Mouse (Mus musculus) heart, embryonic 16.5 days (tissue): ENCODE results near the gene Asap2. TPM values are rescaled to one million over a fixed set of nuclear protein-coding genes. Genes with fewer than 3 reads are reported as not detected.

Experiments used
- ATAC-seq: fragments of 200-750 bp; cut with Nextera tagmentation; replicated peaks from 2 replicates; pipeline ENCODE4 v1.8.0; 2017; ENCODE audit warnings: moderate number of reproducible peaks; ENCODE audit not compliant: insufficient read depth, low FRiP score; ENCODE audit errors: extremely low read depth
- H3K27ac ChIP-seq: fragments of 300-500 bp; sonication (generic); 2 replicates; pipeline ENCODE4 v1.5.1; 2014; ENCODE audit warnings: mild to moderate bottlenecking, low read length, control low read depth, moderate library complexity
- H3K27me3 ChIP-seq: fragments of 300-500 bp; sonication (generic); 2 replicates; pipeline ENCODE4 v1.6.1; 2014; ENCODE audit warnings: low read length, mixed read lengths; ENCODE audit not compliant: control insufficient read depth, insufficient read depth
- H3K36me3 ChIP-seq: fragments of 300-500 bp; sonication (generic); 2 replicates; pipeline ENCODE4 v1.6.1; 2014; ENCODE audit not compliant: control insufficient read depth, insufficient read depth
- H3K4me1 ChIP-seq: fragments of 300-500 bp; sonication (generic); 2 replicates; pipeline ENCODE4 v1.6.1; 2014; ENCODE audit warnings: low read length, mixed read lengths; ENCODE audit not compliant: control insufficient read depth, insufficient read depth
- H3K4me2 ChIP-seq: fragments of 300-500 bp; sonication (generic); 2 replicates; pipeline ENCODE4 v1.6.1; 2014; ENCODE audit warnings: low read depth, mild to moderate bottlenecking, control low read depth, low read length
- H3K4me3 ChIP-seq: fragments of 300-500 bp; sonication (generic); 2 replicates; pipeline ENCODE4 v1.5.1; 2014; ENCODE audit warnings: mild to moderate bottlenecking, control low read depth, low read length
- H3K9ac ChIP-seq: fragments of 300-500 bp; sonication (generic); 2 replicates; pipeline ENCODE4 v1.6.1; 2014; ENCODE audit warnings: low read length, control low read depth
- H3K9me3 ChIP-seq: fragments of 300-500 bp; sonication (generic); replicated peaks from 2 replicates; pipeline ENCODE4 v1.6.1; 2016; ENCODE audit warnings: low read length; ENCODE audit not compliant: control insufficient read depth
- WGBS: fragments of 180-500 bp; shearing (Covaris S2); extraction: QIAGEN DNeasy Blood & Tissue Kit; methylation state at CpG from one replicate; pipeline ENCODE4 v1.1.7; 2014; 5-methylcytosine and 5-hydroxymethylcytosine counted together
- polyA plus RNA-seq: library from polyadenylated mRNA; unstranded; fragments of >200 nt; fragmentation: Nextera tagmentation; extraction: Ambion mirVana; gene quantifications from 2 replicates; pipeline ENCODE4 v1.2.1, GENCODE M21; 2015

The Asap2 gene
- polyA plus RNA-seq, 1 experiment from 2014 or later: 6.0 TPM

GRCm38 (mm10) chr12:21140153-21140552 lies 149.9 kb downstream of the Asap2 start:
- Histone ChIP-seq H3K27ac (no peak overlapping the region), H3K4me3 (no peak overlapping the region), H3K9ac (no peak overlapping the region), H3K4me1 (peaks cover 45% of the 10 kb centered on the region), H3K27me3 (no peaks in the 10 kb centered on the region), H3K9me3 (no peaks in the 10 kb centered on the region), H3K36me3 (no peaks in the 10 kb centered on the region), H3K4me2 (no peak overlapping the region)
- 88% methylated on average over 14 of the region's 14 CpGs for WGBS
- no peak for ATAC-seq

GRCm38 (mm10) chr12:21140741-21141308 lies 150.6 kb downstream of the Asap2 start:
- H3K4me2 ChIP-seq: no peak overlapping the region
- 76% methylated on average over 6 of the region's 6 CpGs for WGBS
- H3K9me3 ChIP-seq: no peaks in the 10 kb centered on the region
- no peaks in the 10 kb centered on the region for H3K27me3 ChIP-seq
- H3K9ac ChIP-seq: no peak overlapping the region
- H3K27ac ChIP-seq: no peak overlapping the region
- H3K4me3 ChIP-seq: no peak overlapping the region
- H3K4me1 ChIP-seq: peaks cover 38% of the 10 kb centered on the region
- no peaks in the 10 kb centered on the region for H3K36me3 ChIP-seq
- no peak for ATAC-seq

GRCm38 (mm10) chr12:21141691-21142300 lies 151.5 kb downstream of the Asap2 start:
- H3K27ac ChIP-seq: no peak overlapping the region

GRCm38 (mm10) chr12:21142489-21143254 lies 152.4 kb downstream of the Asap2 start:
- no peak overlapping the region for H3K27ac ChIP-seq
- H3K27me3 ChIP-seq: no peaks in the 10 kb centered on the region
- 69% methylated on average over 9 of the region's 9 CpGs for WGBS
- H3K4me2 ChIP-seq: no peak overlapping the region
- H3K9me3 ChIP-seq: no peaks in the 10 kb centered on the region
- no peak for ATAC-seq
- H3K36me3 ChIP-seq: no peaks in the 10 kb centered on the region
- H3K4me1 ChIP-seq: peaks cover 34% of the 10 kb centered on the region
- H3K4me3 ChIP-seq: no peak overlapping the region
- H3K9ac ChIP-seq: no peak overlapping the region

More at GRCm38 (mm10) chr12:21141691-21142300, 151.5 kb downstream of the Asap2 start:
- H3K4me2 ChIP-seq: no peak overlapping the region
- no peak overlapping the region for H3K4me3 ChIP-seq
- no peak for ATAC-seq
- no peaks in the 10 kb centered on the region for H3K36me3 ChIP-seq
- H3K4me1 ChIP-seq: peaks cover 34% of the 10 kb centered on the region
- H3K9ac ChIP-seq: no peak overlapping the region
- no peaks in the 10 kb centered on the region for H3K9me3 ChIP-seq
- WGBS: 78% methylated on average over 5 of the region's 5 CpGs
- no peaks in the 10 kb centered on the region for H3K27me3 ChIP-seq

GRCm38 (mm10) chr12:21144602-21145001 lies 154.3 kb downstream of the Asap2 start:
- H3K27me3 ChIP-seq: no peaks in the 10 kb centered on the region
- H3K4me2 ChIP-seq: no peak overlapping the region
- 28% methylated on average over 5 of the region's 5 CpGs for WGBS
- no peak overlapping the region for H3K27ac ChIP-seq
- H3K4me3 ChIP-seq: no peak overlapping the region
- H3K36me3 ChIP-seq: no peaks in the 10 kb centered on the region
- H3K9ac ChIP-seq: no peak overlapping the region
- no peak for ATAC-seq
- H3K9me3 ChIP-seq: no peaks in the 10 kb centered on the region
- H3K4me1 ChIP-seq: peaks cover 25% of the 10 kb centered on the region

GRCm38 (mm10) chr12:21145050-21145449 lies 154.8 kb downstream of the Asap2 start:
- H3K4me2 ChIP-seq: no peak overlapping the region
- H3K4me1 ChIP-seq: peaks cover 25% of the 10 kb centered on the region
- H3K4me3 ChIP-seq: no peak overlapping the region
- H3K36me3 ChIP-seq: no peaks in the 10 kb centered on the region
- no peak for ATAC-seq
- WGBS: 81% methylated on average over 5 of the region's 5 CpGs
- H3K9ac ChIP-seq: no peak overlapping the region
- H3K9me3 ChIP-seq: no peaks in the 10 kb centered on the region
- no peak overlapping the region for H3K27ac ChIP-seq
- H3K27me3 ChIP-seq: no peaks in the 10 kb centered on the region

GRCm38 (mm10) chr12:21146826-21147225 lies 156.6 kb downstream of the Asap2 start:
- no peak overlapping the region for H3K4me3 ChIP-seq

GRCm38 (mm10) chr12:21153279-21153707 lies 163.0 kb downstream of the Asap2 start:
- H3K9me3 ChIP-seq: no peaks in the 10 kb centered on the region
- peaks cover 27% of the 10 kb centered on the region for H3K4me1 ChIP-seq
- WGBS: 60% methylated on average over 8 of the region's 8 CpGs
- no peak overlapping the region for H3K27ac ChIP-seq
- no peak overlapping the region for H3K4me3 ChIP-seq
- no peak overlapping the region for H3K9ac ChIP-seq
- H3K36me3 ChIP-seq: no peaks in the 10 kb centered on the region
- no peak for ATAC-seq
- H3K27me3 ChIP-seq: no peaks in the 10 kb centered on the region
- no peak overlapping the region for H3K4me2 ChIP-seq

More at GRCm38 (mm10) chr12:21146826-21147225, 156.6 kb downstream of the Asap2 start:
- Histone ChIP-seq H3K36me3 (no peaks in the 10 kb centered on the region), H3K9ac (no peak overlapping the region), H3K4me2 (no peak overlapping the region), H3K27me3 (no peaks in the 10 kb centered on the region), H3K27ac (0 out of 2 replicates have a peak overlapping the region, but pooled peaks have one; percentile 43), H3K9me3 (no peaks in the 10 kb centered on the region), H3K4me1 (peaks cover 15% of the 10 kb centered on the region)
- ATAC-seq: no peak
- 28% methylated on average over 4 of the region's 4 CpGs for WGBS

GRCm38 (mm10) chr12:21155062-21155461 lies 164.8 kb downstream of the Asap2 start:
- Histone ChIP-seq H3K4me1 (peaks cover 37% of the 10 kb centered on the region), H3K36me3 (no peaks in the 10 kb centered on the region), H3K27me3 (no peaks in the 10 kb centered on the region), H3K4me3 (no peak overlapping the region), H3K27ac (peak overlapping the region; percentile 56), H3K4me2 (0 out of 2 replicates have a peak overlapping the region, but pooled peaks have one; percentile 11), H3K9ac (no peak overlapping the region), H3K9me3 (no peaks in the 10 kb centered on the region)
- peak; percentile 76; the same call in 1 of the 2 replicates for ATAC-seq
- 61% methylated on average over 4 of the region's 4 CpGs for WGBS
